Mouse (Mus musculus) olfactory bulb, adult 2 months (tissue): ENCODE results near the gene Gpx5.

Experiments
- CTCF ChIP-seq: fragments of 200-500 bp; IDR thresholded peaks from 2 replicates; pipeline ENCODE4 v1.5.1; 2012; ENCODE audit warnings: low read depth, mild to moderate bottlenecking, low read length, moderate library complexity; ENCODE audit not compliant: insufficient read depth
- POLR2A ChIP-seq: fragments of 200-500 bp; IDR thresholded peaks from 2 replicates; pipeline ENCODE4 v1.6.1; 2012; ENCODE audit warnings: mild to moderate bottlenecking, low read depth, low read length, moderate library complexity; ENCODE audit not compliant: insufficient read depth

GRCm38 (mm10) chr13:21312854-21313253 is 20.3 kb upstream of the Gpx5 start:
- TF ChIP-seq CTCF (no peak), POLR2A (no peak)
